Mouse (Mus musculus) regulatory T cell (primary cell): ENCODE measurements around the gene Wdr48.

Source experiments
- in situ Hi-C: fragments of 300-600 bp; cut with MboI, MseI; formaldehyde crosslinking; loops from one replicate; pipeline ENCODE4 v1.15.1; 2025; ENCODE audit warnings: high pct_unique_total_duplicates

Gene Wdr48

DNA sequence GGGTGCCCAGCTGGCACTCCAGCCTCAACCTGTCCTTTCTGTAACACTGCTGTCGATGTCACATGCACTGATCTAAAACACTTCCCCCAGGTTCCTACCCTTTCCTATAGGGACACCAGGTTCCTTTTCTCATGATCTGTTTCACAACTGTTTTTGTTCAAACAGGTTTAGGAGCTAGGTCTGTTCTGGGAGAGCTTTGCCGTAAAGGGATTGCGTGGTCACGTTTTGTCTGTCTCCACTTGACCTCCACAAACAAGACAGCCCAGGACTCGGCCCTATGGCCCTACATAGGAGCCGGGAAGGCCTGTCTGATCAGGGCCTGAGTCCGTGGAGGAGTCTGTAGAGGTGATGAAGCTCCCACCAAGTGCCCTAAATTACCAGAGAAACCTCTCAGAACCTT is 75.1 kb downstream of the Wdr48 start:
- in situ Hi-C loops, result loop anchor here (10.0 kb wide), 1 partner anchor 995 kb away; no protein-coding TSS in a partner anchor

GRCm38 (mm10) chr9:119970221-119970620 is 75.5 kb downstream of the Wdr48 start:
- in situ Hi-C loops, result no loop called here

GRCm38 (mm10) chr9:119970763-119971656 is 76.3 kb downstream of the Wdr48 start:
- in situ Hi-C loops, result no loop called here

GRCm38 (mm10) chr9:119972166-119972565 is 77.5 kb downstream of the Wdr48 start:
- in situ Hi-C loops, result no loop called here

GRCm38 (mm10) chr9:119972582-119972981 is 77.9 kb downstream of the Wdr48 start:
- in situ Hi-C loops, result no loop called here

DNA sequence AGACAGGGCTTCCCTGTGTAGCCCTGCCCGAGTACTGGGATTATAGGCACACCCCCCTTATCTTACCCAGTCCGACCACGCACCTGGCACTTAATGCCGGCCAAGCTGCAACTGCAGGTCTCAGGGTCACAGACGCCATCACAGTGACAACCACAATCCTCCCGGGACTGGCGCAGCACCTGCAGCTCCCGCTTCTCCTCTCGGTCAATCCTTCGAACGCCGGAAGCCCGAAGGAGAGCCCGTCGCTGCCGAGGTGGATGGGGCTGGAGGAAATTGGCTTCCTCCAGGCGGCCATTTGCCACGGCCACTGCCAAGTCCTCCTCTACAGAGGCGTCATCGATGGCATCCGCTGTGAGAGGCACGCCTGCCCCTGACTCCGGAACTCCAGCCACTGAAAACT is 78.6 kb downstream of the Wdr48 start:
- in situ Hi-C loops, result no loop called here

- in situ Hi-C loops, result no loop called here
Observed at GRCm38 (mm10) chr9:119973869-119974520, 79.3 kb downstream of the Wdr48 start.

GRCm38 (mm10) chr9:119974609-119975008 is 79.9 kb downstream of the Wdr48 start:
- in situ Hi-C loops, result no loop called here

GRCm38 (mm10) chr9:119975286-119975685 is 80.6 kb downstream of the Wdr48 start:
- in situ Hi-C loops, result no loop called here
